In genomic region chr17:45642701-45643100, GRCm38 (mm10) we compare ENCODE assay signal across 8 mouse cellular contexts. TPM values are rescaled to one million over a fixed set of nuclear protein-coding genes. Genes with fewer than 3 reads are reported as not detected.
DNase-seq lines count a peak whose midpoint lies in the region; ATAC-seq and TF ChIP-seq lines count a peak whose summit lies in the region.
"Had no signal": no experiment of that assay in that cellular context is flagged by ENCODE, and none has a peak within 500 bp of the region (broad histone marks: within the 10 kb centered on the region; RNA-seq: fewer than 3 reads in every experiment).

No protein-coding gene starts in this region.

- no peak overlapping the region for H3K27ac ChIP-seq in layer of hippocampus, adult 2 months
- H3K27ac ChIP-seq: lung, embryonic 15.5 days had no signal

- H3K4me3 ChIP-seq in layer of hippocampus, adult 2 months: no peak overlapping the region
- H3K4me3 ChIP-seq: lung, embryonic 15.5 days had no signal

- peak; percentile 88 for TF ChIP-seq CTCF in layer of hippocampus, adult 2 months (conservative IDR thresholded peaks at IDR 0.05)

- peak; percentile 63 to 67 for DNase-seq in CD8-positive naive resting alpha-beta T cell, adult 2 months (ENCODE audit: low read depth in 2 of 2, low spot score in 2 of 2)
- DNase-seq in R1 (ENCODE audit: low read depth, low spot score): peak; percentile 86
- peak; percentile 74 for DNase-seq in gastrocnemius, postnatal 14 days
- peak; percentile 55 to 76 for DNase-seq in layer of hippocampus, adult 2 months (ENCODE audit: low spot score in 2 of 2)
- DNase-seq in lung, postnatal 25 days (ENCODE audit: low spot score): peak; percentile 57
- DNase-seq in skeletal muscle tissue, adult 2 months (ENCODE audit: low read depth, low spot score): peak; percentile 54

- peak; percentile 58; the same call in 1 of the 2 replicates for ATAC-seq in common myeloid progenitor, adult 5-6 weeks (replicated peaks; ENCODE audit: low read depth, poor library complexity, severe bottlenecking)

- intact Hi-C loops in gastrocnemius, postnatal 14 days (cut with DNase I; ENCODE audit: low total_unique reads): loop anchor here (2.0 kb wide), 1 partner anchor 62 kb away; no protein-coding TSS in a partner anchor

RNA-seq across cellular contexts. Expression of gene Capn11, which starts 16.4 kb away (rescaled TPM):
- 0.27 and 0.34 TPM in 2 replicates for total RNA-seq in common myeloid progenitor, adult 5-6 weeks (2017)
- total RNA-seq in gastrocnemius, postnatal 14 days (2021): under 1 TPM; 0.10 to 0.13 TPM
- under 1 TPM; 0.28 to 0.44 TPM for total RNA-seq in layer of hippocampus, adult 2 months (2021)

RNA-seq across cellular contexts. Expression of gene Mymx, which starts 40.8 kb away (rescaled TPM):
- total RNA-seq in common myeloid progenitor, adult 5-6 weeks (2017): not detected in 2 replicates
- total RNA-seq in gastrocnemius, postnatal 14 days (2021): 1 to 10 TPM; 6.2 to 7.3 TPM
- total RNA-seq in layer of hippocampus, adult 2 months (2021): not detected

RNA-seq across cellular contexts. Expression of gene Slc29a1, which starts 43.3 kb away (rescaled TPM):
- total RNA-seq in common myeloid progenitor, adult 5-6 weeks (2017): 80.6 and 109 TPM in 2 replicates
- 10 to 100 TPM; 59.2 to 71.6 TPM for total RNA-seq in gastrocnemius, postnatal 14 days (2021)
- total RNA-seq in layer of hippocampus, adult 2 months (2021): 10 to 100 TPM; 21.1 to 23.0 TPM

RNA-seq across cellular contexts. Expression of gene Mrpl14, which starts 43.4 kb away (rescaled TPM):
- total RNA-seq in common myeloid progenitor, adult 5-6 weeks (2017): 11.0 and 14.4 TPM in 2 replicates
- total RNA-seq in gastrocnemius, postnatal 14 days (2021): 10 to 100 TPM; 83.3 to 86.3 TPM
- 10 to 100 TPM; 34.8 to 43.5 TPM for total RNA-seq in layer of hippocampus, adult 2 months (2021)

RNA-seq across cellular contexts. Expression of gene Tmem63b, which starts 44.0 kb away (rescaled TPM):
- total RNA-seq in common myeloid progenitor, adult 5-6 weeks (2017): 5.2 and 7.0 TPM in 2 replicates
- total RNA-seq in gastrocnemius, postnatal 14 days (2021): 10 to 100 TPM; 52.9 to 57.0 TPM
- total RNA-seq in layer of hippocampus, adult 2 months (2021): 100 to 1,000 TPM; 165 to 176 TPM
